Mouse (Mus musculus): ENCODE data around the gene Dmrtb1. TPM values are rescaled to one million over a fixed set of nuclear protein-coding genes. Genes with fewer than 3 reads are reported as not detected.
A peak's percentile ranks its signal among the peaks of the same experiment; 100 is the strongest.

The Dmrtb1 gene
- polyA plus RNA-seq, 1 experiment from 2014 or later, result 6.0 TPM

DNA sequence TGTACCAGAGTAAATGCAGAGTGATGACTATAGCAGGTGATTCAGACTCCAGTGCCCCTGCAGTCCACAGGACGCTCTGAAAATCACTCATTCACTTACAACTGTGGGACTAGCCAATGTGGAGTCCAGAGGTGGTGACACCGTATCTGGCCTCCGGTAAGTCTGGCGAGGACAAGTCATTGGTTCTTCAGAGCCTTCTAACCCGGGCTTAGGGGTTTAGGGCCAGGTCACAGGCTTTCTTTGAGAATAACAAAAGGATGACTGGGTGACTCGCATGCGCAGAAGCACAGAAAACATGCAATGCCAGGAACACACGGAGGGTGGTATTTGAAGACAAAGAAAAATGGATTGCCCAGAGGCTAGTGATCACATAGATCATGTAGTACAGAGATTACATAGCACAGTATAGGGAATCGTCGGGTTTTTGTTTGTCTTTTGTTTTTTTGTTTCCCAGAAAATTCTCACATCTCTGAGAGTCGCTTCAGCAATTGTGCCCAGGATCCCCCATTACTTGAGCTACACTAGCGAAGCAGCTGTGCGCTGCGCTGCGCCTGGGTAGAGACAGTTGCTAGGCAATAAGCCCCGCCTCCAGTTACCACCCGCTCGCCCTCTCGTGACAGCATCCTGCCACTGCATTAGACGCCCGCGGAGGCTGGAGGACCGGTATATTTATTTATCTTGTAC lies 10.2 kb downstream of the Dmrtb1 start:
- peak overlapping the region; percentile 39 for H3K4me2 ChIP-seq (ENCODE audit: low read depth, low read length, severe bottlenecking)
- no peak overlapping the region; the same call in 1 of the 2 replicates for H3K4me3 ChIP-seq (ENCODE audit: low read depth, low read length)
- H3K27me3 ChIP-seq (ENCODE audit: control insufficient read depth, insufficient read depth, low read length), result peaks cover 5% of the 10 kb centered on the region
- peak overlapping the region; percentile 32; the same call in 1 of the 2 replicates for H3K27ac ChIP-seq (ENCODE audit: low read depth, low read length)
- H3K36me3 ChIP-seq (ENCODE audit: control insufficient read depth, insufficient read depth, low read length), result no peaks in the 10 kb centered on the region
- DNase-seq (ENCODE audit: low spot score), result peak; percentile 93
- H3K4me1 ChIP-seq (replicated peaks; ENCODE audit: control insufficient read depth, insufficient read depth, low read length), result peaks cover 2% of the 10 kb centered on the region; the same call in 1 of the 2 replicates
- peak overlapping the region; percentile 43; the same call in 1 of the 2 replicates for H3K9ac ChIP-seq (ENCODE audit: low read length)
- ATAC-seq (replicated peaks; ENCODE audit: low FRiP score), result peak; percentile 90
- 16% methylated on average over 23 of the region's 23 CpGs for WGBS
- no peaks in the 10 kb centered on the region for H3K9me3 ChIP-seq (ENCODE audit: control insufficient read depth, low read length)

DNA sequence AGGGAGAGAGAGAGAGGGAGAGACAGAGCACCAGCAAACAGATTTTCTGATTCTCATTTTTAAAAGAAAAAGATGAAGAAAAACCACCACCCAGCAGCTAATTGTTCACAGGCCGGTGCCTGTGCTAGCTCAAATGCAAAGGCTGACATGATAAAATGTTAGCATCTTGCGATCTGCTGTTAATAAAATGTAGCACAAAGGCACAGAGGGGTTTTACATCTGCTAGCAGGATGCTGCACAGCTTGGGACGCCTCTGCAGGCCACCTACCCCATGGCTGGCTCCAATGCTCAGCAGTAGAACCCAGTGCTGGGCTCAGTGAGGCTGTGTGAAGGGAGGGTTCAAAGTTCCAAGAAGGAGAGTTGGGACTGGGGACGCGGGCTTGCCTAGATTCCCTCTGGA lies 13.3 kb downstream of the Dmrtb1 start:
- no peaks in the 10 kb centered on the region for H3K9me3 ChIP-seq (ENCODE audit: control insufficient read depth, low read length)

DNA sequence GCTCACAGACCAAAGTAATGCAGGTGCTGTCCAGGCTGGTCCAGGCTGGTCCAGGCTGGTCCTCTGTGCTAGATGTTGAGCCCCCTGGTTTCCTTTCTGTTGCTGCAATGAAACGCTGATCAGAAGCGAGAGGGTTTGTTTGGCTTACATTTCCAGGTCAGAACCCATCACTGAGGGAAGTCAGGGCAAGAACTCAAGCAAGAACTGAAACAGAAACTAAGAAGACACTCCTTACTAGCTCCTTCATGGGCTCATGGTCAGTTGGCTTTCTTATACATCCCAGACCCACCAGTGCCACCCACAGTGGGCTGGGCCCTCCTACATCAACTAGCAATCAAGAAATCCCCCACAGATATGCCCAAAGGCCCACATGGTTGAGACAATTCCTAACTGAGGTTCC lies 15.5 kb downstream of the Dmrtb1 start:
- H3K27me3 ChIP-seq (ENCODE audit: control insufficient read depth, insufficient read depth, low read length), result peaks cover 4% of the 10 kb centered on the region
- ATAC-seq (replicated peaks; ENCODE audit: low FRiP score) (no peak), DNase-seq (ENCODE audit: low spot score) (no peak)
- no peaks in the 10 kb centered on the region for H3K36me3 ChIP-seq (ENCODE audit: control insufficient read depth, insufficient read depth, low read length)
- H3K4me3 ChIP-seq (ENCODE audit: low read depth, low read length), result no peak overlapping the region
- H3K4me2 ChIP-seq (ENCODE audit: low read depth, low read length, severe bottlenecking), result no peak overlapping the region
- H3K9me3 ChIP-seq (ENCODE audit: control insufficient read depth, low read length), result no peaks in the 10 kb centered on the region
- H3K27ac ChIP-seq (ENCODE audit: low read depth, low read length), result no peak overlapping the region
- 87% methylated on average over 2 of the region's 2 CpGs for WGBS
- H3K4me1 ChIP-seq (replicated peaks; ENCODE audit: control insufficient read depth, insufficient read depth, low read length), result no peaks in the 10 kb centered on the region
- no peak overlapping the region for H3K9ac ChIP-seq (ENCODE audit: low read length)

More for the DNA sequence above, 13.3 kb downstream of the Dmrtb1 start:
- no peaks in the 10 kb centered on the region for H3K36me3 ChIP-seq (ENCODE audit: control insufficient read depth, insufficient read depth, low read length)
- H3K9ac ChIP-seq (ENCODE audit: low read length), result no peak overlapping the region
- no peak overlapping the region for H3K4me2 ChIP-seq (ENCODE audit: low read depth, low read length, severe bottlenecking)
- WGBS, result 68% methylated on average over 5 of the region's 5 CpGs
- H3K4me3 ChIP-seq (ENCODE audit: low read depth, low read length), result no peak overlapping the region
- DNase-seq (ENCODE audit: low spot score), result no peak
- no peak for ATAC-seq (replicated peaks; ENCODE audit: low FRiP score)
- peaks cover 2% of the 10 kb centered on the region; the same call in 1 of the 2 replicates for H3K4me1 ChIP-seq (replicated peaks; ENCODE audit: control insufficient read depth, insufficient read depth, low read length)
- no peak overlapping the region for H3K27ac ChIP-seq (ENCODE audit: low read depth, low read length)
- peaks cover 4% of the 10 kb centered on the region for H3K27me3 ChIP-seq (ENCODE audit: control insufficient read depth, insufficient read depth, low read length)

DNA sequence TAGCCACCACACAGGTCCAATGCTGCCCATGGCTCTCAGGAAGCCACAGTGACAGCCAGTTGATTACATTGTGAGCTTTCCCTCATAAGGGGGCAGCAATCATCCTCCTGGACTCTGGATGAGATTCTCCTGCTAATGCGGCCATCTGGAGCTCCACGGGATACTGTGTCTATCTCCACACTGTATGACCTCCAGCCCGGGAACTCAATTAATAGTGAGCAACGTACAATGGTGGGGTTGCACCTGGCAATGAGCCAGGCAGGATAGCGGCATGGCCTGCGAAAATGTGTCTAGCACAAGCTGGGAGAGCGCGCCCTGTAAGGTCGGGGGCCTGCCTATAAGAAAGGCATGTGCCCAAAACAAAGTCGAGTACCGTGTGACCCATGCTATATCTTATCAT lies 23.4 kb downstream of the Dmrtb1 start:
- no peaks in the 10 kb centered on the region for H3K36me3 ChIP-seq (ENCODE audit: control insufficient read depth, insufficient read depth, low read length)
- WGBS, result 92% methylated on average over 11 of the region's 11 CpGs
- no peaks in the 10 kb centered on the region for H3K27me3 ChIP-seq (ENCODE audit: control insufficient read depth, insufficient read depth, low read length)
- ATAC-seq (replicated peaks; ENCODE audit: low FRiP score) (no peak), DNase-seq (ENCODE audit: low spot score) (no peak)
- no peaks in the 10 kb centered on the region for H3K4me1 ChIP-seq (replicated peaks; ENCODE audit: control insufficient read depth, insufficient read depth, low read length)
- H3K4me3 ChIP-seq (ENCODE audit: low read depth, low read length), result no peak overlapping the region
- H3K4me2 ChIP-seq (ENCODE audit: low read depth, low read length, severe bottlenecking), result no peak overlapping the region
- H3K9me3 ChIP-seq (ENCODE audit: control insufficient read depth, low read length), result no peaks in the 10 kb centered on the region
- no peak overlapping the region for H3K27ac ChIP-seq (ENCODE audit: low read depth, low read length)
- no peak overlapping the region for H3K9ac ChIP-seq (ENCODE audit: low read length)

DNA sequence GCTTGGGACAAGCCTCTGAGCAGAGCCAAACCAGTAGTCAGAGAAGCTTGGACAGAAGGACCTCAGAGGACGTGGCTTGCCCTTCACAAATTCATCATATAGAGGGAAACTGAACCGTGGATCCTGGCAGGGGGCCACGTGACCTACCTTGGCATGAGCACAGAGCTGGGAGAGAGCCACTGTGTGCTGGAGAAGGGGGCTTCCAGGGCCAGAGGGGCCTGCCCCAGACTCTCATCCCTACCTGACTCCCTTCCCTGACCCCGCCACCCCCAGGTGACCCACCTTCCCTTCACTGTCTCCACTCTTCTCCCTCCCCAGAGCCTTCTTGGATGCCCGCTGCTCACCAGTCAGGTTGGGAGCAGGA lies 30.8 kb downstream of the Dmrtb1 start:
- no peak overlapping the region for H3K27ac ChIP-seq (ENCODE audit: low read depth, low read length)
- H3K4me1 ChIP-seq (replicated peaks; ENCODE audit: control insufficient read depth, insufficient read depth, low read length), result peaks cover 3% of the 10 kb centered on the region; the same call in 1 of the 2 replicates
- H3K9ac ChIP-seq (ENCODE audit: low read length), result no peak overlapping the region
- H3K36me3 ChIP-seq (ENCODE audit: control insufficient read depth, insufficient read depth, low read length), result no peaks in the 10 kb centered on the region
- no peaks in the 10 kb centered on the region; the same call in 1 of the 2 replicates for H3K27me3 ChIP-seq (ENCODE audit: control insufficient read depth, insufficient read depth, low read length)
- DNase-seq (ENCODE audit: low spot score) (no peak), ATAC-seq (replicated peaks; ENCODE audit: low FRiP score) (no peak)
- WGBS, result 77% methylated on average over 5 of the region's 5 CpGs
- no peaks in the 10 kb centered on the region for H3K9me3 ChIP-seq (ENCODE audit: control insufficient read depth, low read length)
- H3K4me3 ChIP-seq (ENCODE audit: low read depth, low read length), result no peak overlapping the region
- no peak overlapping the region for H3K4me2 ChIP-seq (ENCODE audit: low read depth, low read length, severe bottlenecking)

DNA sequence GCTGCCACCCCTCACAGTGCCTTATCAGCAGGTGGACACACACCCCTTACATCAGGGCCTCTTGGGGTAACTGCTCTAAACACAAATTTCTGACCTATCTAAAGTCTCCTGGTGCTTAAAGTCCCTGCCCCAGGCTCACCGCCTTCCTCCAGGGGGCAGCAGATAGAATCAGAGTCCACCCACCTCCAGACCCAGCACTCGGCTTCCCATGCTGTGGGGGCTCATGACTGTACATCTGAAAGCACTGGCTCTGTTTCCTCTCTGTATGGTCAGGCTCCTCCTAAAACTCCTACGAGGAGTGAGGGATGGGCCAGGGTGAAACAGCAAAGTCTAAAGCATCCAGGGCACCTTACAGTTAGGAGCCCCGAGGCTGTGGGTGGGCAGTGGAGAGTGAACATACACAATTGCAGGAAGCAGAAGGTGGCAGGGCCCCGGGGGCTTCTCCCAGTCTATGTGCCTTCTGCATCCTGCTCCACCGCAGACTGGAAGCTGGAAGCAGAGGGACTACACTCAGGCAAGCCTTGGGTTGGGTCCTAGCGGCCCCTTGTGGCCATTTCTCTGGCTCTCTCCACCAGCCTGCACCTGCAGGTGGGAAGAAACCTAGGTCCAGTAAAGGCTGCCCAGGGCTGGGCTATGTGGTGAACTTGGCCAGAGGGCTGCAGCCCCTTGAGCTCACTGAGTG lies 31.3 kb downstream of the Dmrtb1 start:
- Histone ChIP-seq H3K9ac (ENCODE audit: low read length) (no peak overlapping the region), H3K4me2 (ENCODE audit: low read depth, low read length, severe bottlenecking) (no peak overlapping the region), H3K4me1 (replicated peaks; ENCODE audit: control insufficient read depth, insufficient read depth, low read length) (peaks cover 3% of the 10 kb centered on the region; the same call in 1 of the 2 replicates), H3K27ac (ENCODE audit: low read depth, low read length) (no peak overlapping the region), H3K9me3 (ENCODE audit: control insufficient read depth, low read length) (no peaks in the 10 kb centered on the region), H3K36me3 (ENCODE audit: control insufficient read depth, insufficient read depth, low read length) (no peaks in the 10 kb centered on the region), H3K4me3 (ENCODE audit: low read depth, low read length) (no peak overlapping the region), H3K27me3 (ENCODE audit: control insufficient read depth, insufficient read depth, low read length) (no peaks in the 10 kb centered on the region; the same call in 1 of the 2 replicates)
- 14% methylated on average over 7 of the region's 7 CpGs for WGBS
- ATAC-seq (replicated peaks; ENCODE audit: low FRiP score), result peak; percentile 85
- peak; percentile 92 for DNase-seq (ENCODE audit: low spot score)

DNA sequence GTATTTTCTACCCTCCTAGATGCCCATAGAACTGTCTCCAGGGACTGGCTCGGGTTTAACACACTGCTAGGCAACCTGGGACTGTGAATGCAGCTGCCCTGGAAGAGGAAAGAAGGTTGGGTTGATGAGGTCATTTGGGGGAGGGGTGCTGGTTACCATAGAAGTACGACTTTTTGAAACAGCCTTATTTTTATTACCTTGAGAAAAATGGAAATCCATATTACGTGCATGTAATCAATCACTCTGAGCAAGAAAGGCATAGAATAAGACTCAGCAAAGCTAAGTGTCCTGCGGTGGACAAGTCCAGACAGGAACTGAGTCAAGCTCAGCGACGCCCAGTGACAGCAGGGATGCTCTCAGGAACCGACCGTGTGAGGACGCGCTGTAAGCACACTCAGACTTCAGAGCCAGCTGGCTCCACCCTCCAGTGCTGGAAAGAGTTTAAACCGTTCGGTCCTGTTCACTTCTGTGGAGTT lies 33.0 kb downstream of the Dmrtb1 start:
- Histone ChIP-seq H3K9me3 (ENCODE audit: control insufficient read depth, low read length) (no peaks in the 10 kb centered on the region), H3K4me1 (replicated peaks; ENCODE audit: control insufficient read depth, insufficient read depth, low read length) (peaks cover 3% of the 10 kb centered on the region; the same call in 1 of the 2 replicates), H3K27me3 (ENCODE audit: control insufficient read depth, insufficient read depth, low read length) (no peaks in the 10 kb centered on the region; the same call in 1 of the 2 replicates), H3K4me3 (ENCODE audit: low read depth, low read length) (no peak overlapping the region), H3K4me2 (ENCODE audit: low read depth, low read length, severe bottlenecking) (no peak overlapping the region), H3K27ac (ENCODE audit: low read depth, low read length) (no peak overlapping the region), H3K36me3 (ENCODE audit: control insufficient read depth, insufficient read depth, low read length) (no peaks in the 10 kb centered on the region), H3K9ac (ENCODE audit: low read length) (no peak overlapping the region)
- 43% methylated on average over 12 of the region's 12 CpGs for WGBS
- DNase-seq (ENCODE audit: low spot score) (peak; percentile 62), ATAC-seq (replicated peaks; ENCODE audit: low FRiP score) (0 out of 2 replicates have a peak, but pooled peaks have one; percentile 36)

DNA sequence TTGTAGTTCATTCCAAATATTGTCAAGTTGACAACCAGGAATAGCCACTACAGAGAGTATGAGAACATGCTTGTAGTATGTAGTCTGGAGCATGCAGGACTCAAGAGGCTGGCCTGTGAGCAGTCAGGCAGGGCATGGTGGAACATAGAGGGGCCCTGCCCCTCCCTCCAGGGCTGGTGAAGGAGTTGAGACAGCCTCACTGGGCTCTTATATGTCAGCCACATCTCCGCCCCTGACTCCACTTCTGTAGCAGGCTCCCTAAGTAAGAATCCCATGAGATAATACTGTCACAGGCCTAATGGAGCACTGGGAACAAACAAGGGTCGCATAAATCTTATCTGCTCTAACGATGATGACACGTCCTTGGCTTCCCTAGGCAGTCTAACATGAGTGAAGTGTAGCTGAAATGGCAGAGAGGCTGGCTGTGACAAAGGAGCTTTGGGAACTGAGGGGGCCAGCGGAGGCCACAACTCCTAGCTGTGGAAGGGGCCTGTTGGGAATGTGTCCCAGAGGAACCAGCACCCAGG lies 35.0 kb downstream of the Dmrtb1 start:
- Histone ChIP-seq H3K4me3 (ENCODE audit: low read depth, low read length) (no peak overlapping the region), H3K27ac (ENCODE audit: low read depth, low read length) (no peak overlapping the region), H3K4me2 (ENCODE audit: low read depth, low read length, severe bottlenecking) (no peak overlapping the region), H3K27me3 (ENCODE audit: control insufficient read depth, insufficient read depth, low read length) (no peaks in the 10 kb centered on the region), H3K9me3 (ENCODE audit: control insufficient read depth, low read length) (no peaks in the 10 kb centered on the region), H3K36me3 (ENCODE audit: control insufficient read depth, insufficient read depth, low read length) (no peaks in the 10 kb centered on the region), H3K9ac (ENCODE audit: low read length) (no peak overlapping the region), H3K4me1 (replicated peaks; ENCODE audit: control insufficient read depth, insufficient read depth, low read length) (peaks cover 3% of the 10 kb centered on the region; the same call in 1 of the 2 replicates)
- no peak for DNase-seq (ENCODE audit: low spot score)
- WGBS, result 91% methylated on average over 5 of the region's 5 CpGs
- no peak for ATAC-seq (replicated peaks; ENCODE audit: low FRiP score)

Data from forebrain, embryonic 11.5 days (tissue).